Mouse (Mus musculus) stomach, embryonic 14.5 days (tissue): ENCODE results near the gene Mtmr4. TPM values are rescaled to one million over a fixed set of nuclear protein-coding genes. Genes with fewer than 3 reads are reported as not detected.

Source experiments
- ATAC-seq: fragments of 200-750 bp; cut with Nextera tagmentation; 2 replicates; pipeline ENCODE4 v1.8.0; 2017; ENCODE audit warnings: low read depth, moderate TSS enrichment; ENCODE audit not compliant: insufficient number of reproducible peaks, insufficient read depth, low FRiP score
- H3K27ac ChIP-seq: fragments of 300-500 bp; sonication (generic); 2 replicates; pipeline ENCODE4 v1.5.1; 2014; ENCODE audit warnings: mild to moderate bottlenecking, low read length, moderate library complexity, mixed read lengths
- H3K27me3 ChIP-seq: fragments of 300-500 bp; sonication (generic); 2 replicates; pipeline ENCODE4 v1.6.1; 2014; ENCODE audit warnings: low read length, control low read depth, mixed read lengths; ENCODE audit not compliant: control insufficient read depth, insufficient read depth
- H3K36me3 ChIP-seq: fragments of 300-500 bp; sonication (generic); 2 replicates; pipeline ENCODE4 v1.6.1; 2014; ENCODE audit warnings: mild to moderate bottlenecking, control low read depth, low read length, moderate library complexity, mixed read lengths; ENCODE audit not compliant: control insufficient read depth, insufficient read depth
- H3K4me1 ChIP-seq: fragments of 300-500 bp; sonication (generic); 2 replicates; pipeline ENCODE4 v1.6.1; 2014; ENCODE audit warnings: low read length, control low read depth, mixed read lengths; ENCODE audit not compliant: control insufficient read depth, insufficient read depth
- H3K4me2 ChIP-seq: fragments of 300-500 bp; sonication (generic); replicated peaks from 2 replicates; pipeline ENCODE4 v1.6.1; 2014; ENCODE audit warnings: low read depth, low read length, control low read depth
- H3K4me3 ChIP-seq: fragments of 300-500 bp; sonication (generic); 2 replicates; pipeline ENCODE4 v1.5.1; 2014; ENCODE audit warnings: low read depth, low read length, control low read depth
- H3K9ac ChIP-seq: fragments of 300-500 bp; sonication (generic); replicated peaks from 2 replicates; pipeline ENCODE4 v1.6.1; 2014; ENCODE audit warnings: low read depth, mild to moderate bottlenecking, control low read depth, low read length, moderate library complexity, mixed read lengths
- H3K9me3 ChIP-seq: fragments of 300-500 bp; sonication (generic); 2 replicates; pipeline ENCODE4 v1.6.1; 2016; ENCODE audit warnings: low read depth, low read length, control low read depth; ENCODE audit not compliant: control insufficient read depth
- WGBS: fragments of 180-500 bp; shearing (Covaris S2); extraction: QIAGEN DNeasy Blood & Tissue Kit; methylation state at CpG from one replicate; pipeline ENCODE4 v1.1.7; 2014; 5-methylcytosine and 5-hydroxymethylcytosine counted together
- polyA plus RNA-seq: library from polyadenylated mRNA; unstranded; fragments of >200 nt; fragmentation: Nextera tagmentation; extraction: Ambion mirVana; gene quantifications from 2 replicates; pipeline ENCODE4 v1.2.1, GENCODE M21; 2014

The Mtmr4 gene
- polyA plus RNA-seq, 1 experiment from 2014 or later: 30.5 TPM

- H3K27ac ChIP-seq: no peak overlapping the region
- no peak for ATAC-seq
- no peak overlapping the region for H3K4me2 ChIP-seq
- no peak overlapping the region for H3K9ac ChIP-seq
- H3K4me1 ChIP-seq: no peaks in the 10 kb centered on the region
- no peak overlapping the region for H3K4me3 ChIP-seq
- H3K36me3 ChIP-seq: no peaks in the 10 kb centered on the region
- H3K27me3 ChIP-seq: no peaks in the 10 kb centered on the region
- 68% methylated on average over 7 of the region's 7 CpGs for WGBS
- no peaks in the 10 kb centered on the region for H3K9me3 ChIP-seq
Measured at GRCm38 (mm10) chr11:87659216-87659615, 67.3 kb downstream of the Mtmr4 start.

GRCm38 (mm10) chr11:87662407-87662806 is 70.4 kb downstream of the Mtmr4 start, which contains the start of gene Rnf43:
Gene Rnf43 (plus strand): TSS chr11:87662722.
- Histone ChIP-seq H3K36me3 (no peaks in the 10 kb centered on the region), H3K4me2 (peak within 1 kb of the TSS; percentile 46), H3K4me1 (no peaks in the 10 kb centered on the region), H3K27ac (peak within 1 kb of the TSS; percentile 44), H3K9me3 (no peaks in the 10 kb centered on the region), H3K27me3 (no peaks in the 10 kb centered on the region), H3K4me3 (peak within 1 kb of the TSS; percentile 36), H3K9ac (peak within 1 kb of the TSS; percentile 50)
- WGBS: under 1% methylated on average over 8 of the region's 8 CpGs
- peak; percentile 94 for ATAC-seq

- WGBS: 13% methylated on average over 14 of the region's 14 CpGs
- H3K4me3 ChIP-seq: peak overlapping the region; percentile 36
- no peak for ATAC-seq
- H3K27ac ChIP-seq: peak overlapping the region; percentile 44
- H3K27me3 ChIP-seq: no peaks in the 10 kb centered on the region
- no peaks in the 10 kb centered on the region for H3K9me3 ChIP-seq
- no peaks in the 10 kb centered on the region for H3K36me3 ChIP-seq
- H3K9ac ChIP-seq: peak overlapping the region; percentile 50
- peak overlapping the region; percentile 46 for H3K4me2 ChIP-seq
- no peaks in the 10 kb centered on the region for H3K4me1 ChIP-seq
Measured at GRCm38 (mm10) chr11:87662822-87663221, 70.9 kb downstream of the Mtmr4 start.

GRCm38 (mm10) chr11:87663948-87664347 is 72.0 kb downstream of the Mtmr4 start:
- Histone ChIP-seq H3K27ac (no peak overlapping the region), H3K36me3 (no peaks in the 10 kb centered on the region), H3K4me3 (peak overlapping the region; percentile 36), H3K9me3 (no peaks in the 10 kb centered on the region), H3K4me2 (peak overlapping the region; percentile 46), H3K9ac (peak overlapping the region; percentile 50), H3K27me3 (no peaks in the 10 kb centered on the region), H3K4me1 (no peaks in the 10 kb centered on the region)
- no peak for ATAC-seq
- 58% methylated on average over 6 of the region's 6 CpGs for WGBS

GRCm38 (mm10) chr11:87664521-87664920 is 72.6 kb downstream of the Mtmr4 start:
- peak overlapping the region; percentile 36 for H3K4me3 ChIP-seq

GRCm38 (mm10) chr11:87665224-87665623 is 73.3 kb downstream of the Mtmr4 start:
- Histone ChIP-seq H3K4me2 (peak overlapping the region; percentile 31), H3K9ac (no peak overlapping the region), H3K4me3 (peak overlapping the region; percentile 30; the same call in 1 of the 2 replicates), H3K27me3 (no peaks in the 10 kb centered on the region), H3K4me1 (no peaks in the 10 kb centered on the region), H3K9me3 (no peaks in the 10 kb centered on the region), H3K27ac (no peak overlapping the region), H3K36me3 (no peaks in the 10 kb centered on the region)
- 56% methylated on average over 6 of the region's 6 CpGs for WGBS
- ATAC-seq: no peak

More at GRCm38 (mm10) chr11:87664521-87664920, 72.6 kb downstream of the Mtmr4 start:
- no peak for ATAC-seq
- Histone ChIP-seq H3K27me3 (no peaks in the 10 kb centered on the region), H3K36me3 (no peaks in the 10 kb centered on the region), H3K27ac (peak overlapping the region; percentile 48; the same call in 1 of the 2 replicates), H3K4me1 (no peaks in the 10 kb centered on the region), H3K9ac (peak overlapping the region; percentile 50; the same call in 1 of the 2 replicates), H3K4me2 (peak overlapping the region; percentile 46), H3K9me3 (no peaks in the 10 kb centered on the region)
- WGBS: 69% methylated on average over 12 of the region's 12 CpGs

GRCm38 (mm10) chr11:87665658-87666057 is 73.7 kb downstream of the Mtmr4 start:
- no peaks in the 10 kb centered on the region for H3K27me3 ChIP-seq
- H3K4me3 ChIP-seq: peak overlapping the region; percentile 30
- H3K4me2 ChIP-seq: peak overlapping the region; percentile 31
- no peak for ATAC-seq
- peak overlapping the region; percentile 30; the same call in 1 of the 2 replicates for H3K9ac ChIP-seq
- H3K4me1 ChIP-seq: no peaks in the 10 kb centered on the region
- H3K27ac ChIP-seq: no peak overlapping the region
- H3K36me3 ChIP-seq: no peaks in the 10 kb centered on the region
- WGBS: 75% methylated on average over 2 of the region's 2 CpGs
- no peaks in the 10 kb centered on the region for H3K9me3 ChIP-seq
